Mouse (Mus musculus) E14TG2a.4 (cell line): Measurements from ENCODE around the gene Majin.

Experiments used
- CTCF ChIP-seq: conservative IDR thresholded peaks from 2 replicates; pipeline ENCODE4 v1.5.1; 2014; ENCODE audit warnings: low read length
- NANOG ChIP-seq: IDR thresholded peaks from 2 replicates; pipeline ENCODE4 v1.6.1; 2014; ENCODE audit warnings: borderline replicate concordance, low read length, mixed read lengths

DNA sequence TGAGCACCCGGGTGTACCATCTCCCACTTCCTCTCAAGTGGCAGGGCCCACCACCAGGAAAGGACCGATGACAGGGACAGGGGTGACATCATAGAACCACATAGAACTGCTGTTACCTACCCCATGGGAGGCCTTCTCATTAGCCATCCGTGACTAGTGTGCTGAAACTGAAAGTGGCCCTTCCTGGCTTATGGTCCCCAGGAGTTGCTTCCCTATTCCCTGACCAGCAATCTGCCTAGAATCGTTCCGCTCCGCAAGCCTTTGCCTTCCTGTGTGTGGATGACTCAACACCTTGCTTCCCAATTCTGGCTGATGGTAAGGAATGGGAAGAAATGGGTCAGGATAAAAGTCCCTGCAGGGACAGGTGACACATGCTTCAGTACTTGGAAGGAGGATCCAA is 27.0 kb upstream of the Majin start:
- TF ChIP-seq CTCF (no peak), NANOG (no peak)
